Mouse (Mus musculus) kidney, embryonic 14.5 days (tissue): ENCODE data around the gene Esrrb. TPM values are rescaled to one million over a fixed set of nuclear protein-coding genes. Genes with fewer than 3 reads are reported as not detected.

Experiments used
- ATAC-seq: fragments of 200-750 bp; cut with Nextera tagmentation; 2 replicates; pipeline ENCODE4 v1.8.0; 2017; ENCODE audit warnings: moderate number of reproducible peaks, mild to moderate bottlenecking, moderate TSS enrichment, moderate library complexity; ENCODE audit not compliant: low FRiP score, low TSS enrichment
- H3K27ac ChIP-seq: fragments of 300-500 bp; sonication (generic); 2 replicates; pipeline ENCODE4 v1.5.1; 2014; ENCODE audit warnings: low read depth, mild to moderate bottlenecking, low read length, moderate library complexity, mixed read lengths
- H3K27me3 ChIP-seq: fragments of 300-500 bp; sonication (generic); 2 replicates; pipeline ENCODE4 v1.6.1; 2014; ENCODE audit warnings: mild to moderate bottlenecking, low read length; ENCODE audit not compliant: control insufficient read depth, insufficient read depth
- H3K36me3 ChIP-seq: fragments of 300-500 bp; sonication (generic); 2 replicates; pipeline ENCODE4 v1.6.1; 2014; ENCODE audit warnings: low read length, mixed read lengths; ENCODE audit not compliant: control insufficient read depth, insufficient read depth
- H3K4me1 ChIP-seq: fragments of 300-500 bp; sonication (generic); 2 replicates; pipeline ENCODE4 v1.6.1; 2014; ENCODE audit warnings: low read length, mixed read lengths; ENCODE audit not compliant: control insufficient read depth, insufficient read depth
- H3K4me2 ChIP-seq: fragments of 300-500 bp; sonication (generic); replicated peaks from 2 replicates; pipeline ENCODE4 v1.6.1; 2014; ENCODE audit warnings: low read depth, mild to moderate bottlenecking, low read length
- H3K4me3 ChIP-seq: fragments of 300-500 bp; sonication (generic); 2 replicates; pipeline ENCODE4 v1.5.1; 2014; ENCODE audit warnings: mild to moderate bottlenecking, low read length
- H3K9ac ChIP-seq: fragments of 300-500 bp; sonication (generic); 2 replicates; pipeline ENCODE4 v1.6.1; 2014; ENCODE audit warnings: low read depth, mild to moderate bottlenecking, low read length, moderate library complexity
- H3K9me3 ChIP-seq: fragments of 300-500 bp; sonication (generic); 2 replicates; pipeline ENCODE4 v1.6.1; 2016; ENCODE audit warnings: low read length; ENCODE audit not compliant: control insufficient read depth
- WGBS: fragments of 180-500 bp; shearing (Covaris S2); extraction: QIAGEN DNeasy Blood & Tissue Kit; methylation state at CpG from one replicate; pipeline ENCODE4 v1.1.7; 2014; 5-methylcytosine and 5-hydroxymethylcytosine counted together
- polyA plus RNA-seq: library from polyadenylated mRNA; unstranded; fragments of >200 nt; fragmentation: Nextera tagmentation; extraction: Ambion mirVana; gene quantifications from 2 replicates; pipeline ENCODE4 v1.2.1, GENCODE M21; 2014

The Esrrb gene
- polyA plus RNA-seq, 1 experiment from 2014 or later, result 0.15 TPM

DNA sequence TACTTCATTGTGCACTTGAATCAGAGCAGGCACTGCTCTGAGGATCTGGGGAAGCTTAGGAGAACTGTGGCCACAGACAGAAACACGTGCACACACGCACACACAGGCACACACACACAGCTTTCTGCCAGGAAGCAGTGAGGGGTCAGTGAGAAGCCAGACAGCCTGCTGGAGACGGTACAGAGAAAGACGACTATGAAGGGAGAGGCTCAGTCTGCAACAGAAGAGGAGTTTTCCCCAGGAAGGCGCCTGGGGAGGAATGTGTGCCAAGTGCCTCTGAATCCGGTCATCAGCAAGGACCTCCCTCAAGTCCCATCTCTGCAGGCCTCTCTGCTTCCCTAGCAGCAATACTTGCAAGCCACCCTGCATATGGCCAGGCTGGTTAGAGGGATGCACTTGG, 1.5 kb upstream of the Esrrb start:
- WGBS, result 60% methylated on average over 6 of the region's 6 CpGs
- no peak for ATAC-seq

GRCm38 (mm10) chr12:86359873-86360272, 1.0 kb upstream of the Esrrb start:
- Histone ChIP-seq H3K27me3 (0 out of 2 replicates have a peak, but pooled peaks cover 3% of the 10 kb centered on the region), H3K27ac (no peak overlapping the region), H3K9me3 (no peaks in the 10 kb centered on the region), H3K9ac (no peak overlapping the region), H3K4me3 (no peak overlapping the region), H3K4me1 (no peaks in the 10 kb centered on the region), H3K4me2 (no peak overlapping the region), H3K36me3 (no peaks in the 10 kb centered on the region)
- ATAC-seq, result no peak
- 80% methylated on average over 8 of the region's 8 CpGs for WGBS

More for the DNA sequence above, 1.5 kb upstream of the Esrrb start:
- Histone ChIP-seq H3K36me3 (no peaks in the 10 kb centered on the region), H3K4me3 (no peak overlapping the region), H3K27ac (no peak overlapping the region), H3K9ac (no peak overlapping the region), H3K27me3 (0 out of 2 replicates have a peak, but pooled peaks cover 3% of the 10 kb centered on the region), H3K4me1 (no peaks in the 10 kb centered on the region), H3K9me3 (no peaks in the 10 kb centered on the region), H3K4me2 (no peak overlapping the region)

- no peak for ATAC-seq
- WGBS, result 11% methylated on average over 5 of the region's 5 CpGs
- Histone ChIP-seq H3K4me2 (no peak overlapping the region), H3K9ac (no peak overlapping the region), H3K27me3 (peaks cover 11% of the 10 kb centered on the region; the same call in 1 of the 2 replicates), H3K9me3 (no peaks in the 10 kb centered on the region), H3K4me3 (no peak overlapping the region), H3K4me1 (no peaks in the 10 kb centered on the region), H3K36me3 (no peaks in the 10 kb centered on the region), H3K27ac (no peak overlapping the region)
Observed at GRCm38 (mm10) chr12:86364285-86364684, 3.4 kb downstream of the Esrrb start.

- H3K9ac ChIP-seq, result no peak overlapping the region
- no peak overlapping the region for H3K27ac ChIP-seq
- H3K36me3 ChIP-seq, result no peaks in the 10 kb centered on the region
- ATAC-seq, result no peak
- H3K9me3 ChIP-seq, result no peaks in the 10 kb centered on the region
- no peak overlapping the region for H3K4me2 ChIP-seq
- no peaks in the 10 kb centered on the region for H3K4me1 ChIP-seq
- peaks cover 11% of the 10 kb centered on the region; the same call in 1 of the 2 replicates for H3K27me3 ChIP-seq
- 16% methylated on average over 5 of the region's 5 CpGs for WGBS
- H3K4me3 ChIP-seq, result no peak overlapping the region
Observed at GRCm38 (mm10) chr12:86364756-86365155, 3.8 kb downstream of the Esrrb start.

DNA sequence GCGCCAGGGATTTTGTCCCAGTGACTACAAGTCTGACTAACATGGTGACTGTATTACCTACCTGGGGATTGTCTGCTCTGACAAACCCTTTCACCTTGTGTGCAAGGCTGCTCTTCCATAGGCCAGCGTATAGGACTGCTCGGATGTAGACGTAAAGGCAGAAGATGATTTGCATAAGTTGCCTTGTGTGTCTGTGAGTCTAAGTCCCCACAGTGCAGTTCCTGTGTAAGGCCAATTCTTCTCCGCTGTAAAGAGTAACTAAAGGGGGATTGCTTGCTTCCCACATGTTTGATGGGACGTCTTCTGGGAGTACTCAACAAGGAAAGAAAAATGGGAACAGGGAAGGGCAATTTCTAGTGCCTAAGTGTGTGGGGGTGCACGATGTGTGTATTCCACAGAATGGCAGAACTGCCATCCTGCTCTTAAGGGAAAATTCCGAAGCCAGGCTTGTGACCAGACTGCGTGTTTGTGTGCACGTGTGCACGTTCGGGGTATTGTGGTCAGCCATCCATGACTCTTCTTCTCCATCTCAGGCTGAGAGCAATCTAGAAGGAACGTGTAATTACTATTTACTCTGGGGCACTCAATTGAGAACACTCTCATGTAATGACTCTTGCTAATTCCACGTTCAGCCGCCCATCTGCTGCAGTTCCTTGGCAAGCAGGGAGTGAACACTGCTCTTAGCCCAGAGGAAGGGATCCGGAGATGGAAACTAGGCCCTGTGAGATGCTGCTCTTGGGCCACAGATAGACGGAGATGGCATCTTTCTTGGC, 9.9 kb downstream of the Esrrb start:
- Histone ChIP-seq H3K9me3 (no peaks in the 10 kb centered on the region), H3K27me3 (peaks cover 8% of the 10 kb centered on the region; the same call in 1 of the 2 replicates), H3K36me3 (no peaks in the 10 kb centered on the region), H3K27ac (no peak overlapping the region), H3K4me1 (no peaks in the 10 kb centered on the region), H3K9ac (no peak overlapping the region), H3K4me2 (no peak overlapping the region), H3K4me3 (no peak overlapping the region)
- 64% methylated on average over 17 of the region's 17 CpGs for WGBS
- ATAC-seq, result no peak

DNA sequence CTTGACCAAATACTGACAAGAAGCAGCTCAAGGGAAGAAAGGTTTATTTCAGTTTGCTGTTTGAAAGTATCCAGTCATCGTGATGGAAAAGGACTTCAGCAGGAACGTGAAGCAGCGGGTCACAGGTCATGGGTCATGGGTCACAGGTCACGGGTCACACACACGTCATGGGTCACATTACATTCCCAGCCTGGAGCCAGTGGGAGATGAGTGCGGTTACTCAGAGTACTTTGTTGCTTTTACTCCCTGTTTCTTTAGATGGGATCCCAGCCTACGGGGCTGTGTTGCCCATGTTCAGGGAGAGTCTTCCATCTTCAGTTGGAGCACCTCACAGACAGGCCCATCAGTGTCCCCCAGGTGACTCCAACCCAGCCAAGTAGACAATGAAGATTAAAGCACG, 13.4 kb downstream of the Esrrb start:
- H3K27me3 ChIP-seq, result peaks cover 7% of the 10 kb centered on the region; the same call in 1 of the 2 replicates
- no peak overlapping the region for H3K27ac ChIP-seq
- ATAC-seq, result no peak
- no peak overlapping the region for H3K4me3 ChIP-seq
- H3K9me3 ChIP-seq, result no peaks in the 10 kb centered on the region
- H3K4me2 ChIP-seq, result no peak overlapping the region
- H3K4me1 ChIP-seq, result no peaks in the 10 kb centered on the region
- no peaks in the 10 kb centered on the region for H3K36me3 ChIP-seq
- H3K9ac ChIP-seq, result no peak overlapping the region
- 33% methylated on average over 8 of the region's 8 CpGs for WGBS

- H3K4me2 ChIP-seq, result no peak overlapping the region; the same call in 1 of the 2 replicates
Observed at GRCm38 (mm10) chr12:86379672-86380213, 18.8 kb downstream of the Esrrb start.

DNA sequence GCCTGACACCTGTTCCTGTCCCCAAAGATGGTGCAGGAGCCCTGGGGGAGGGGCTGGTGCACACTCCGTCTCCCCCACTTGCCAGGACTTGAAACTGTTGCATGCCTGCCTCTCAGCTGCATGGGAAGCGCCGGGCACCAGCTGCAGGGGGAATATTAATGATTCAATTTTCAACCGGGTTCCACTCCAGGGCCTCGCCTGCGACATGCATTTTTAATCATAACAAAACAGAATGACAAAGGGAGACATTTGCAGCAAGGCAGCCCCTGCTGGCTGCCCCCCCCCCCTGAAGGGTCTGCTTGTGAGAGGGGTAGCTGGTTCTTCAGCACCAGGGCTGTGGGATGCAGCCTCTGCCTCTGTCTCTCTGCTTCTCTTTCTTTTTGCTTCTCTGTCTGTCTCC, 22.9 kb downstream of the Esrrb start:
- H3K36me3 ChIP-seq, result no peaks in the 10 kb centered on the region
- 20% methylated on average over 6 of the region's 6 CpGs for WGBS
- no peak overlapping the region for H3K9ac ChIP-seq
- peaks cover 21% of the 10 kb centered on the region for H3K27me3 ChIP-seq
- ATAC-seq, result no peak
- H3K27ac ChIP-seq, result no peak overlapping the region
- H3K4me3 ChIP-seq, result no peak overlapping the region
- no peak overlapping the region for H3K4me2 ChIP-seq
- H3K4me1 ChIP-seq, result 0 out of 2 replicates have a peak, but pooled peaks cover 5% of the 10 kb centered on the region
- no peaks in the 10 kb centered on the region for H3K9me3 ChIP-seq

More at GRCm38 (mm10) chr12:86379672-86380213, 18.8 kb downstream of the Esrrb start:
- Histone ChIP-seq H3K27ac (no peak overlapping the region), H3K4me1 (0 out of 2 replicates have a peak, but pooled peaks cover 5% of the 10 kb centered on the region), H3K9ac (no peak overlapping the region), H3K4me3 (no peak overlapping the region), H3K9me3 (no peaks in the 10 kb centered on the region), H3K27me3 (peaks cover 24% of the 10 kb centered on the region), H3K36me3 (no peaks in the 10 kb centered on the region)
- no peak for ATAC-seq
- 6% methylated on average over 15 of the region's 15 CpGs for WGBS

DNA sequence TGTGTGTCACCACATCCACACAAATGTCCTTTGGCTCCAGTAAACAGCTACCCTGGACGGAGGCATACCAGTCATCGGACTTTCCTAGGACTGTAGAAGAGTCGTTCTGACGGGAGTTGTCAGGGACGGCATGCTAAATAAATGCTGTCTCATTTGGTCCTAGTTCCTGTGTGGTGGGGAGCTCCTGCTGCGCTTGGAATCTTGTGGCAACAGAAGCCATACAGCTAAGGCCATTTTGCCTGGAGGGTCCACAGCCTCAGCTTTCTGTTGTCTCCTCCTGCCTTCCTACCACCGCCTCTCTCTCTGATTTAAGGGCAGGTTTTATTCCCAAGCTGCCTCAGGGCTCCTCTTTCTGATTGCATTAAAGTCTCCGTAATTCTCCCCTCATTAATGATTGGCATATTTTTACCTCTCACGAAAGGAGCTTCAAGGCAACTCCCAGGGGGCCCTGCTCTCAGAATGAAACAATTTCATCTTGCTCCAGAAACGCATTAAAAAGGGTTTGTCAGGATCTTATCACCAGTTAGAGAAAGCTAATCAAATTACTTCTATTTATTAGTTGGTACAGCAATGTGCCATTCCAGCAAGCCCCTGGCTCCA, 26.9 kb downstream of the Esrrb start:
- H3K36me3 ChIP-seq, result no peaks in the 10 kb centered on the region
- WGBS, result 57% methylated on average over 10 of the region's 10 CpGs
- H3K9me3 ChIP-seq, result no peaks in the 10 kb centered on the region
- H3K4me2 ChIP-seq, result no peak overlapping the region
- no peak overlapping the region for H3K9ac ChIP-seq
- no peak overlapping the region for H3K4me3 ChIP-seq
- no peaks in the 10 kb centered on the region for H3K27me3 ChIP-seq
- H3K27ac ChIP-seq, result no peak overlapping the region
- no peaks in the 10 kb centered on the region for H3K4me1 ChIP-seq
- ATAC-seq, result no peak
